Mouse (Mus musculus) limb, embryonic 13.5 days (tissue): ENCODE data around the gene Parvb. TPM values are rescaled to one million over a fixed set of nuclear protein-coding genes. Genes with fewer than 3 reads are reported as not detected.

Experiments used
- ATAC-seq: fragments of 200-750 bp; cut with Nextera tagmentation; 2 replicates; pipeline ENCODE4 v1.8.0; 2017; ENCODE audit warnings: low read depth, moderate number of reproducible peaks, moderate TSS enrichment; ENCODE audit not compliant: low FRiP score
- H3K27ac ChIP-seq: fragments of 300-500 bp; sonication (generic); 2 replicates; pipeline ENCODE4 v1.5.1; 2015; ENCODE audit warnings: inconsistent platforms, mild to moderate bottlenecking, moderate library complexity
- H3K27me3 ChIP-seq: fragments of 300-500 bp; sonication (generic); 2 replicates; pipeline ENCODE4 v1.6.1; 2015; ENCODE audit warnings: mild to moderate bottlenecking, inconsistent platforms
- H3K36me3 ChIP-seq: fragments of 300-500 bp; sonication (generic); 2 replicates; pipeline ENCODE4 v1.6.1; 2015; ENCODE audit warnings: inconsistent platforms, mild to moderate bottlenecking, moderate library complexity
- H3K4me1 ChIP-seq: fragments of 300-500 bp; sonication (generic); 2 replicates; pipeline ENCODE4 v1.6.1; 2015; ENCODE audit warnings: inconsistent platforms
- H3K4me2 ChIP-seq: fragments of 300-500 bp; sonication (generic); replicated peaks from 2 replicates; pipeline ENCODE4 v1.6.1; 2015; ENCODE audit warnings: inconsistent platforms, mild to moderate bottlenecking, moderate library complexity
- H3K4me3 ChIP-seq: fragments of 300-500 bp; sonication (generic); 2 replicates; pipeline ENCODE4 v1.5.1; 2015; ENCODE audit warnings: moderate library complexity, mild to moderate bottlenecking, inconsistent platforms
- H3K9ac ChIP-seq: fragments of 300-500 bp; sonication (generic); 2 replicates; pipeline ENCODE4 v1.6.1; 2015; ENCODE audit warnings: mild to moderate bottlenecking, inconsistent platforms
- H3K9me3 ChIP-seq: fragments of 300-500 bp; sonication (generic); 2 replicates; pipeline ENCODE4 v1.6.1; 2016; ENCODE audit warnings: inconsistent platforms
- WGBS: fragments of 180-500 bp; shearing (Covaris S2); methylation state at CpG from one replicate; pipeline ENCODE4 v1.1.7; 2015; 5-methylcytosine and 5-hydroxymethylcytosine counted together
- polyA plus RNA-seq: library from polyadenylated mRNA; unstranded; fragments of >200 nt; fragmentation: Nextera tagmentation; extraction: Ambion mirVana; gene quantifications from 2 replicates; pipeline ENCODE4 v1.2.1, GENCODE M21; 2015

The Parvb gene
- polyA plus RNA-seq, result 3.5 and 3.7 TPM in 2 replicates

DNA sequence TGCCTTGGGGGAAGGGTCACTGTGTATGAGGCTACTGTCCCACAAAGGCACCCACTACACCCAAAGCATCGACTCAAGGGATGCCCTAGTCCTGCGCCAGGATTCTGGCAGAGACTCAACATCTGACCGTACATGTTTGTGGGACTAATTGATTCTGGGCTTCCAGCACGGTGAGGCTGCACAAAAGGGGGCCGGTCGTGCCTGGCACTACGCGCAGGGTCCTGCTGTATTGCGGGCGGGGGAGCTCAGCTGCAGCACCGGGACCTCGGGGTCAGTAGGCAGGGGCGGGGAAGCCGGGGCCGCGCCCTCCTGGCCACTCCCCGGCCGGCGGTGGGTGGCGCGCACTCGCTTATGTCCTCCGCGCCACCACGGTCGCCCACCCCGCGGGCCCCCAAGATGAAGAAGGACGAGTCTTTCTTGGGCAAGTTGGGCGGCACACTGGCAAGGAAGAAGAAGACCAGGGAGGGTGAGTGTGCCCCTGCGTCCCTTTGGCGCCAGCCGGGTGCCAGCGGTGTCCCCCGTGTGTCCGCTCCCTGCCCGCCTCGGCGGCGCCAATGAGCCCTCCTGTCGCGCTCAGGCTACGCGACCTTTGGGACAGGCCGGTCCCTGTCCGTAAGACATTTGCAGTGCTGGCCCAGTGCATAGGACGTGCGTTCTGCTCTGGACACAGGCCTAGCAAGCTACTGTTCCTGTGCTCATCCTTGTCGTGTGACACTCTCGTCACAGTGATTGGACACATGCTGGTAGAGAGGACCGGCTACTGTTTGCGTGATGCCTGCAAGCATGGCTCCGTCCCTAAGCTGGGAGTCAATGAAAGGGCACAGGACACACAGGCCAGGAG, at the start of gene Parvb:
Gene Parvb, plus strand, starts transcription at position 323 of the 841 bp plus-strand sequence.
- Histone ChIP-seq H3K9me3 (no peaks in the 10 kb centered on the region), H3K27ac (0 out of 2 replicates have a peak within 1 kb of the TSS, but pooled peaks have one; percentile 6), H3K9ac (peak within 1 kb of the TSS; percentile 68), H3K4me2 (peak within 1 kb of the TSS; percentile 97), H3K4me1 (peaks cover 19% of the 10 kb centered on the region), H3K27me3 (peaks cover 11% of the 10 kb centered on the region; the same call in 1 of the 2 replicates), H3K36me3 (no peaks in the 10 kb centered on the region), H3K4me3 (peak within 1 kb of the TSS; percentile 58)
- ATAC-seq, result peak; percentile 52; the same call in 1 of the 2 replicates
- WGBS, result under 1% methylated on average over 53 of the region's 53 CpGs

GRCm38 (mm10) chr15:84183967-84184366, 47.9 kb upstream of the Parvb start:
- WGBS, result 35% methylated on average over 1 of the region's 1 CpGs
- Histone ChIP-seq H3K4me1 (peaks cover 21% of the 10 kb centered on the region), H3K36me3 (no peaks in the 10 kb centered on the region), H3K4me3 (no peak overlapping the region), H3K9ac (no peak overlapping the region), H3K27me3 (peaks cover 4% of the 10 kb centered on the region; the same call in 1 of the 2 replicates), H3K27ac (no peak overlapping the region), H3K9me3 (no peaks in the 10 kb centered on the region), H3K4me2 (no peak overlapping the region)
- no peak; the same call in 1 of the 2 replicates for ATAC-seq

GRCm38 (mm10) chr15:84186196-84186595, 45.6 kb upstream of the Parvb start:
- Histone ChIP-seq H3K4me2 (no peak overlapping the region), H3K9ac (no peak overlapping the region), H3K4me3 (no peak overlapping the region), H3K36me3 (no peaks in the 10 kb centered on the region), H3K9me3 (no peaks in the 10 kb centered on the region), H3K27ac (no peak overlapping the region), H3K4me1 (peaks cover 21% of the 10 kb centered on the region), H3K27me3 (no peaks in the 10 kb centered on the region)
- WGBS, result 66% methylated on average over 4 of the region's 4 CpGs
- no peak for ATAC-seq

GRCm38 (mm10) chr15:84188887-84189530, 42.8 kb upstream of the Parvb start:
- no peak overlapping the region for H3K9ac ChIP-seq
- H3K4me3 ChIP-seq, result no peak overlapping the region
- no peak for ATAC-seq
- H3K9me3 ChIP-seq, result no peaks in the 10 kb centered on the region
- H3K27me3 ChIP-seq, result no peaks in the 10 kb centered on the region
- 53% methylated on average over 2 of the region's 2 CpGs for WGBS
- H3K36me3 ChIP-seq, result no peaks in the 10 kb centered on the region
- H3K4me2 ChIP-seq, result no peak overlapping the region
- peaks cover 14% of the 10 kb centered on the region for H3K4me1 ChIP-seq
- H3K27ac ChIP-seq, result no peak overlapping the region

DNA sequence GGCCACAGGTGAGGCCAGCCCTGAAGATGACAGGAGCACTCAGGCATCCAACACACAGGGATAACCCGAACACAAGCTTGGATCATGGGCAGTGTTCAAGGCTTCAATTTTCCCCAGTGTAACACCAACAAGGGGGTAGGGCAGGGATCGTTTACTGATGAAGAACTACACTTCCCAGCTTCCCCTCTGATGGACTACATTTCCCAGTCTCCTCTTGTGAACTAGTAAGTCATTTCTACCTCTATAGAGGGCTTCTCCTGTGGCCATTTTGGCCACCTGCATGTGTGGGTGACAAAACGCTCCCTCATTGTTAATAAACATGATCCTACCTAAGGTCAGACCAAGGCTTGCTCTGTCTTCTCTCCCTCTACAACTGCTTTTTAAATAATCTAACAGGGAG, 42.0 kb upstream of the Parvb start:
- H3K4me2 ChIP-seq, result no peak overlapping the region
- H3K4me1 ChIP-seq, result peaks cover 11% of the 10 kb centered on the region
- H3K27me3 ChIP-seq, result no peaks in the 10 kb centered on the region
- no peak for ATAC-seq
- H3K9ac ChIP-seq, result no peak overlapping the region
- no peak overlapping the region for H3K27ac ChIP-seq
- 0 out of 2 replicates have a peak, but pooled peaks cover 3% of the 10 kb centered on the region for H3K36me3 ChIP-seq
- no peaks in the 10 kb centered on the region for H3K9me3 ChIP-seq
- WGBS, result 42% methylated on average over 3 of the region's 3 CpGs
- H3K4me3 ChIP-seq, result no peak overlapping the region

GRCm38 (mm10) chr15:84191724-84192057, 40.2 kb upstream of the Parvb start:
- Histone ChIP-seq H3K4me2 (peak overlapping the region; percentile 83), H3K36me3 (peaks cover 15% of the 10 kb centered on the region), H3K27ac (0 out of 2 replicates have a peak overlapping the region, but pooled peaks have one; percentile 52), H3K4me3 (peak overlapping the region; percentile 93), H3K27me3 (no peaks in the 10 kb centered on the region), H3K9me3 (no peaks in the 10 kb centered on the region), H3K9ac (peak overlapping the region; percentile 83), H3K4me1 (peaks cover 11% of the 10 kb centered on the region)
- under 1% methylated on average over 9 of the region's 9 CpGs for WGBS
- no peak; the same call in 1 of the 2 replicates for ATAC-seq

DNA sequence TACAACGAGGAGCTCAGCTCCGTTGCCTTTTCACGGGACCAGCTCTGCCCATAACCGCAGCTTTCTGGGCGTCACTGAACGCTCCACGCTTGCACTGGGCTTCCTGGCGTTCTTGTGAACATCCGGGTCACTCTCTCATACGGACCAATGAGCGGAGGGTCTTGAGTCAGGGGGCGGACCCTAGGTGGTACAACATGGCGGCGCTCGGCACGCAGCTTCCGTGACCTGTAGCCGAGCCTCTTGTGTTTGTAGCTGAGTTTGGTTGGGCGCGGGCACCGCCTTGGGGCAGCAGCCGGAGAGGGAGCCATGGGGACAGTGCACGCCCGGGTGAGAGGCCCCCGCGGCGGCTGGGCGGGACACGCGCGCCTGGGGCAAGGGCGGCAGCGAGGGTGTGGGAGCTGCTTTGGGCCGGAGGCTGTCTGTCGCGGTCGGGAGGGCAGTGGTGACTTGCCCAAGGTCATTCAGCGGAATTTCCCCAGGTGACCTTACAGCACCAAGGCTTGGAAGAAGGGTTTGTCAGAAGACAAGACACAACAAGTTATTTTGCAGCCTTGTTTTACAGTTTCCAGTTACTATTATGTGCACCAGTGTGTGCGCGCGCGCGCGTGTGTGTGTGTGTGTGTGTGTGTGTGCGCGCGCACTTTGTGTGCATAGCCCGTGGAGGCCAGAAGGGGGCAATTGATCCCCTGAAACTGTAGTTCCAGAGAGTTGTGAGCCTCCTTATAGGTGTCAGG, 39.6 kb upstream of the Parvb start, which contains the start of gene Samm50:
Gene Samm50, plus strand, starts transcription at position 184 of the 734 bp plus-strand sequence.
- Histone ChIP-seq H3K4me2 (peak within 1 kb of the TSS; percentile 83), H3K4me1 (peaks cover 11% of the 10 kb centered on the region), H3K9me3 (no peaks in the 10 kb centered on the region), H3K27ac (peak within 1 kb of the TSS; percentile 86), H3K36me3 (peaks cover 21% of the 10 kb centered on the region), H3K9ac (peak within 1 kb of the TSS; percentile 83), H3K4me3 (peak within 1 kb of the TSS; percentile 93), H3K27me3 (no peaks in the 10 kb centered on the region)
- ATAC-seq, result peak; percentile 98
- WGBS, result 3% methylated on average over 48 of the region's 48 CpGs

GRCm38 (mm10) chr15:84196486-84197165, 35.2 kb upstream of the Parvb start:
- no peak overlapping the region for H3K4me3 ChIP-seq
- no peak overlapping the region for H3K27ac ChIP-seq
- no peak overlapping the region for H3K9ac ChIP-seq
- no peak overlapping the region for H3K4me2 ChIP-seq
- H3K4me1 ChIP-seq, result peaks cover 8% of the 10 kb centered on the region
- H3K9me3 ChIP-seq, result no peaks in the 10 kb centered on the region
- ATAC-seq, result no peak
- peaks cover 65% of the 10 kb centered on the region for H3K36me3 ChIP-seq
- H3K27me3 ChIP-seq, result no peaks in the 10 kb centered on the region
- 82% methylated on average over 8 of the region's 8 CpGs for WGBS

DNA sequence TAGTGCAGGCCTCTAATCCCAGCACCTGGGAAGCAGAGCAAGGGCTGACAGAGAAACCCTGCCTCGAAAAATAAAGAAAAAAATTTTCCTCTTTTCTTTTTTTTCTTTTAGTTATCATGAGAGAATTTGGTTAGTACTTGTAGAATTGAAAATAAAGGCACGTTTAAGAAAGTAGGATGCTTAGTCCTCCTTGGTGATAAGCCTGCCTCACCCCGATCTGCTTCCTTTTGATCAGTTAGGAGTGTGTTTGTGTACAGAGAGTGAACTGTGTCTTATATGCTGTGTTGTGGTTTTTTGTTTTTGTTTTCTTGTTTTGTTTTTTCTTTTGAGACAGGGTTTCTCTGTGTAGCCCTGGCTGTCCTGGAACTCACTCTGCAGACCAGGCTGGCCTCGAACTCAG, 24.5 kb upstream of the Parvb start:
- H3K4me3 ChIP-seq, result no peak overlapping the region
- peaks cover 95% of the 10 kb centered on the region for H3K36me3 ChIP-seq
- no peaks in the 10 kb centered on the region for H3K27me3 ChIP-seq
- peaks cover 1% of the 10 kb centered on the region for H3K4me1 ChIP-seq
- no peak overlapping the region for H3K4me2 ChIP-seq
- ATAC-seq, result no peak
- H3K9me3 ChIP-seq, result no peaks in the 10 kb centered on the region
- no peak overlapping the region for H3K9ac ChIP-seq
- no peak overlapping the region for H3K27ac ChIP-seq
- WGBS, result 96% methylated on average over 4 of the region's 4 CpGs

GRCm38 (mm10) chr15:84209517-84210412, 22.1 kb upstream of the Parvb start:
- WGBS, result 88% methylated on average over 11 of the region's 11 CpGs
- Histone ChIP-seq H3K36me3 (peaks cover 83% of the 10 kb centered on the region), H3K4me3 (no peak overlapping the region), H3K27me3 (no peaks in the 10 kb centered on the region), H3K9ac (no peak overlapping the region), H3K27ac (no peak overlapping the region), H3K4me2 (no peak overlapping the region), H3K9me3 (no peaks in the 10 kb centered on the region), H3K4me1 (peaks cover 19% of the 10 kb centered on the region)
- ATAC-seq, result no peak

DNA sequence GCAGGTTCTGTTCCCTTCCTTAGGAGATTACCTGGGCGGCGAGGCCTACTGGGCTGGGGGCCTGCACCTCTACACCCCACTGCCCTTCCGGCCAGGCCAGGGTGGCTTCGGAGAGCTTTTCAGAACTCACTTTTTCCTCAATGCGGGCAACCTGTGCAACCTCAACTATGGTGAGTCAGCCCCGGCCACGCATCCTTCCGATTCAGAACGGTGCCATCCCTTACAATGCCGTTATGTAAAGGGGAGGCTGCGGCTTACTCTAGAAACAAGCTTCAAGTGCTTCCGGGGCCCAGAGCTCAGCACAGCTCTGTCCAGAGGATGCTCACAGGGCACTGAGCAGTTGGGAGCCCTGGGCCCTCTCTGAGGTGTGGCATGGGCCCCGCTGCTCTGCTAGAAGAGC, 21.4 kb upstream of the Parvb start:
- Histone ChIP-seq H3K27ac (no peak overlapping the region), H3K4me1 (peaks cover 19% of the 10 kb centered on the region), H3K36me3 (peaks cover 79% of the 10 kb centered on the region), H3K4me3 (no peak overlapping the region), H3K9ac (no peak overlapping the region), H3K27me3 (no peaks in the 10 kb centered on the region), H3K4me2 (no peak overlapping the region), H3K9me3 (no peaks in the 10 kb centered on the region)
- ATAC-seq, result no peak
- WGBS, result 94% methylated on average over 13 of the region's 13 CpGs
